Mouse (Mus musculus): Measurements from ENCODE around the gene Jmjd8.

- TF ChIP-seq POLR2A (IDR thresholded peaks at IDR 0.05; ENCODE audit: control insufficient read depth, low read depth, low read length) (no peak), CTCF (IDR thresholded peaks at IDR 0.05; ENCODE audit: control insufficient read depth, insufficient read depth, insufficient replicate concordance, low read depth, low read length) (no peak)
Observed at GRCm38 (mm10) chr17:25818851-25819780, 9.6 kb upstream of the Jmjd8 start.

All from testis, adult 2 months (tissue).